Mouse (Mus musculus): ENCODE measurements around the gene Nrros.

The Nrros gene

GRCm38 (mm10) chr16:32160742-32161323 is 4.6 kb downstream of the Nrros start:
- no peak for DNase-seq (ENCODE audit: low spot score in 2 of 2)

GRCm38 (mm10) chr16:32158966-32159365 is 6.4 kb downstream of the Nrros start:
- no peak for DNase-seq (ENCODE audit: low spot score in 2 of 2)

- DNase-seq (ENCODE audit: low spot score in 2 of 2) = no peak
Observed at GRCm38 (mm10) chr16:32157369-32157768, 8.0 kb downstream of the Nrros start.

DNA sequence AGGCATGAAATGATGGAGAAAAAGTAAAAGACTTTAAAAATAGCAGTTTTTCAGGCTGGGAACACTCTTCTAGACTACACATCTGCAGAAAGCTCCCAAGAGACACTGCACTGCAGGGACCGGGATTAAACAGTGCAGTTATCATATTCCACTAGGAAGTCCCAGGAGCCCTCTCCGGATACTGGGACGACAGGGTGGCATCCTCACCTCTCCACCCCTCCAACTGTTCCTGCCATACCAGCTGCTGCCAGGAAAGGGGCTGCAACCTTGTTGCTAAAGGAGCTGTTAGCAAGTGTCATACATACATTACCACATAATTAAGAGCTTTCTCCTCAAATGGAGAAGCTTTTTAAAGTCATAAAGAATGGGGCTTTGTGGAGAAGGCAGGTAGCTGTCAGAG is 8.7 kb downstream of the Nrros start:
- no peak for DNase-seq (ENCODE audit: low spot score in 2 of 2)

- DNase-seq (ENCODE audit: low spot score in 2 of 2) = peak; percentile 61 to 76
Observed at GRCm38 (mm10) chr16:32154437-32154836, 11.0 kb downstream of the Nrros start.

DNA sequence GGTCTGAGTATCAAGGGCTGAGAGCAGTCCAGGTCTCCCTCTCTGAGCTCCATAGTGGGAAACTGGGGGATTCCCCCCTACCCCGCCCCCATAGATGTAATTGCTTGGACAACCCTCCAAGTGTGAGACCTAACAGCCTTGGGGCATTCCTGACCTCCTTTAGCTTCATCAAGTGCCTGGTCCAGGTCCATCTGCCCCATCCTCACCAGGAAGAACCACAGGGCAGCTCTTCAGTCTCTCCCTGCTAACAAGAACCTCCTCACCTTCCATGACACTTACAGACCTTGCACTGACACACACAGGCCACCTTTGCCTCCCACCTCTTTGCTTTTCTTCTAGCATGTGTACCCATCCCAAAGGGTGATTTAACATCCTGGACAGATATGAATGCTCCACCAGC is 11.4 kb downstream of the Nrros start:
- no peak for DNase-seq (ENCODE audit: low spot score in 2 of 2)

- DNase-seq (ENCODE audit: low spot score in 2 of 2) = no peak
Observed at GRCm38 (mm10) chr16:32147589-32148207, 17.7 kb downstream of the Nrros start.

DNA sequence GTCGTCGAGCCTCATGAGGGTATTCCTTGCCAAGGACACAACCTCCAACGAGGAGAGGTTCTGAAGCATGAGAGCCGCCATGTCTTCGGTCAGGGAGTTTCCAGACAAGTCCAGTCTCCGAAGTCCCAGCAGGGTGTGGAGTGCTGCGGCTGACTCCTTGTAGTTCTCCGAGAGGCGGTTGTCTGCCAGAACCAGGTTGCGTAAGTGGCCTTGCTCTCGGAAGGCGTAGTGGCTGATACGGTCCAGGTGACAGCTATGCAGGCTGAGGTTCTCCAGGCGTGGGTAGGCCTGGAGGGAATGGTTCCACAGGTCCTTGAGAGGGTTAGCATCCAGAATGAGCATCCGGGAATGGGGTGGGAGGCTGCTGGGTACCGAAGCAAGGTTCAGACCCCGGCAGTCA is 20.8 kb downstream of the Nrros start:
- DNase-seq (ENCODE audit: low spot score in 2 of 2) = no peak

- DNase-seq (ENCODE audit: low spot score in 2 of 2) = no peak
Observed at GRCm38 (mm10) chr16:32143766-32144165, 21.6 kb downstream of the Nrros start.

DNA sequence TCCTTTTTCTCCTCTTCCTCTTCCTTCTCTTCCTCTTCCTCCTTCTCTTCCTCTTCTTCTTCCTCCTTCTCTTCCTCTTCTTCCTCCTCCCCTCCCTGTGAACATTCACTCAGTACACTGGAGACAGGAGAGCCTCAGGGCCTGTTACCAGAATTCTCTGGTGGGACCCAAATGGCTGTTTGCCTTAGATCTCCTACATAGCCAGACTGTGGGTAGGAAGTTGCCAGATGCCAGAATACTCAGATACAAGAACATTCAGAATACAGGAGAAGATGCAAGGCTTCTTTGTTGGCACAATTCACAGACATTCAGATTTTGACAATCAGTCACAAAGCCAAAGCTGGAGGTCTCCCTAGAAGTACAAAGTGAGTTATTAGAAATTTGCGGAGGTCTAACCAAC is 26.4 kb downstream of the Nrros start:
- no peak for DNase-seq (ENCODE audit: low spot score in 2 of 2)

DNA sequence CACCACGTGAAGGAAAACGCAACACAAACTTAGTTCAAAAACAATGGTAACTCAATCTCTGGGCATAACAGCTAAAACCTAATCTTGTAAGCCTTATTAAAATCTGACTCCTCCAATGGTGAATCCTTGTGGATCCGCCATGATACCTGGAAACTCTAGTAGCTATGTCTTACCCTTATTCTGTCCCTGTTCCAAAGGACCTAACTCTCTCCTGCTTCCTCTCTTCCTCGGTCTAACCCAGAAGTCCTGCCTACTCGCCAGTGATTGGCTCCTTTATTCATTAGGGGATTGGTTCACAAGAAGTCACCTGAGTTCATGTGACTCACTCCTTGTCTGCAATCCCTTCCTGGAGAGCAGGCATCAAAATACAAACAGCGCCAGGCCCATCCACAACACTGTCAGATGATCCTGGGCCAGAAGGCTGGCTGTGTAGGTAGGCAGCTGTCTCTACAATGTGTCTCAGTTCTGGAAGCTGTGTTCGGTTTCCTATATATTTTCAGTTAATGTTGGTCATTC is 29.5 kb downstream of the Nrros start:
- no peak for DNase-seq (ENCODE audit: low spot score in 2 of 2)

GRCm38 (mm10) chr16:32133148-32133547 is 32.2 kb downstream of the Nrros start:
- DNase-seq (ENCODE audit: low spot score in 2 of 2) = no peak

GRCm38 (mm10) chr16:32130190-32130826 is 35.1 kb downstream of the Nrros start:
- DNase-seq (ENCODE audit: low spot score in 2 of 2) = no peak

DNA sequence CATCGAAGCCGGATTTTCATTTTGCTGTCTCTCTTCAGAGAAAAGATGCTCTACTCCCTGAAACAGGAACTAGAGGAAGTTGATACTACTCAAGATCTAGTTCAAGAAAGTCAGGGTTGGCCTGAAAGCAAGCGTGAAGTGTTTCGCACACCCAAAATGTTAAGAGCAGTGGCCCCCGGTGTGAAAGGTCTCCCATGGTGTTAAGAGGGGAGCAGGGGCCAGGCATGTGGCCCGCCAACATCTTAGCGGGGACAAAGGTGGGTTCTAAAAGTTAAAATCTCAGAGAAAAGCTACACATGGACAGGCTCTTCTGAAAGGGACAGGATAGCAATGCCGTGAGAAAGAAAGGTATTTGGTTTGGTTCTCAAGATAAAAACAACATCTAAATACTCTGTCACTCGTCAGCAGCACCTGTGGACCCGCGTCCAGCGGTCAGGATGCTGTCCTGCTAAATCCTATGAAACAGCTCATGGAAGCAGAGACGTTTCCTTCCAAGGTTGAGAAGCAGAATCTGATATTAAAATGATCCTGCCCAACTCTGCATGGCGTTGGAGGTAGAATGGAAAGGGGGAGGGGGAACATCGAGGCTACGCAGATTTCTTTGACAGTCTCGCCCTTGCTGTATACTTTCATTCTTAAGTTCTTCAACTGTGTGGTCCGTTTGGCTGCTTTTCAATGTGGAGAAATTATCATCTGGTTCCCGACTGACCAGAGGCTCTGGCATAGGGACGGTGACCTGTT is 35.8 kb downstream of the Nrros start:
- no peak for DNase-seq (ENCODE audit: low spot score in 2 of 2)

- DNase-seq (ENCODE audit: low spot score in 2 of 2) = no peak
Observed at GRCm38 (mm10) chr16:32127046-32127445, 38.3 kb downstream of the Nrros start.

GRCm38 (mm10) chr16:32125364-32125763 is 40.0 kb downstream of the Nrros start:
- no peak for DNase-seq (ENCODE audit: low spot score in 2 of 2)

DNA sequence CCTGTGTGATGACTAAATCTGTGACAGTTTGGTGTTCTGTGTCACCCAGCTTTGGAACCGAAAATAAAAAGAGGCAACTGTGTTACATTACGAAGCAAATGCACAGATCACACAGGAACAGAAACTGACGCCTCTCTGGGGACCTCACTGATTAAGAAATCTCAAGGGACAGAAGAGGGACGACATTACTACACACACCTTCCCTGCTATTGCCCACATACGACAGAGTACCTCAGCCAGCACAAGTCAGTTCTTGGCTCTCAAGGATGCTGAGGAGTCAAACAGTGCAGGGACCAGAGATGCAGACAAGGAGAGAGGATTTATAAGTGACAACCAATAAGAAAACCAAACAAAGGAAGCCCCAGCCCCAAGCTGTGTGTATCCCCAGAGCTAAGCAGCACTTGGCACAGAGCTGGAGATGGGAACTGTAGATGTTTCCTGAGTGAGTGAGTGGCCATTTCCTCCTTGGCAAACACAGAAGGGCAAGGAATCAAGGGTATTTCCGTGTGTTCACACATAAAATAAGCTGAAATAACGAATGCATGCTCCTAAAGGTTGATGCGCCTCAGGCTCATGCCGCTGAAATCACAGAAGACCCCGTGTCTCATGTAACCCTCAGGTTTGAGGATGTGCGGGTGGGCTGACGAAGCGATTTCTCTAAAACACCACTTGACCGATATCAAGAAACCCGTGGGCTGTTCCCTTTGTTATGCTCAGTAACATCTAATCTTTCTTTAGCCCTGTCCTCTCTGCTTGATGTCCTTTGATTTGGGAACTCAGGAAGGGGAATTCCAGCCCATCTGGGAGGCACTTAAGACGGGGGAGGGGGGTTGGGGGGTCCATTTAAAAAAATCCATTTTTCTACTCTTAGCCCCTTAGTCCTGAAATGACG is 40.7 kb downstream of the Nrros start:
- no peak for DNase-seq (ENCODE audit: low spot score in 2 of 2)

GRCm38 (mm10) chr16:32124020-32124419 is 41.4 kb downstream of the Nrros start:
- DNase-seq (ENCODE audit: low spot score in 2 of 2) = no peak

- no peak for DNase-seq (ENCODE audit: low spot score in 2 of 2)
Observed at GRCm38 (mm10) chr16:32120454-32120853, 44.9 kb downstream of the Nrros start.

DNA sequence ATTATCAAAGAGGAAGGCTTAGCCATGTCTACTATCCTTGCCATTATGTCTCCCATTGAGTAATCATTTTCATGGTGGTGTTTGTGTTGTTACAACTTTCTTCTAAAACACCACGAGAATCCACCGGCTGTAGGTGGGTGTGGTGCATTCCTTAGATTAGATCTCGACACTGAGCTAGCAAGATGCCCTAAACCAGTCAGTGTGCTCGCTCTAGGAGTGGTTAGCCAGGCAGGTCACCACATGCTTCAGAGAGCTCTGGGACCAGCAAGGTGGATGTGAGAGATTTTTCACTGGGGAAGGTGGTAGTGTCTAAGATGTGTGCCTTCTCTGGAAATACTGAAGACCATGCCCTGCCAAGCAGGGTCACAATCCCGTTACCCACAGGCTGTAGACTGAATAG is 49.2 kb downstream of the Nrros start:
- no peak for DNase-seq (ENCODE audit: low spot score in 2 of 2)

DNA sequence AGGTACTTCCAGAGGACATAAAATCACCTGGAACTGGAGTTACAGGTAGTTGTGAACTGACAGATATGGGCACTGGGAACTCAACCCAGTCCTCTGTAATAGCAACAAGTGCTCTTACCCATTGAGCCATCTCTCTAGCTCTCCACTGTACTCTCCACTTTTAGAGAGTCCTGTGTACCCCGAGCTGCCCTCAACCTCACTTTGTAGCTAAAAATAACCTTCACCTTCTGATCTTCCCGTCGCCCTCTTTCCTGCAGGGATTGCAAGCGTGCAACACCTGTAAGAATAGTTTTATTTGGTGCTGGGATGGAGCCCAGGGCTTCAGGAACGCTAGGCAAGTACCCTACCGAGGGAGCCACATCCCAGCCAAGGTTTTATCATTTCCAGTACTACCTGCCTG is 49.6 kb downstream of the Nrros start:
- DNase-seq (ENCODE audit: low spot score in 2 of 2) = no peak
